Mouse (Mus musculus): ENCODE data around the gene Cyp1a2.

The Cyp1a2 gene

GRCm38 (mm10) chr9:57671500-57671899 is 12.0 kb downstream of the Cyp1a2 start:
- in situ Hi-C loops (cut with MboI): no loop called here

DNA sequence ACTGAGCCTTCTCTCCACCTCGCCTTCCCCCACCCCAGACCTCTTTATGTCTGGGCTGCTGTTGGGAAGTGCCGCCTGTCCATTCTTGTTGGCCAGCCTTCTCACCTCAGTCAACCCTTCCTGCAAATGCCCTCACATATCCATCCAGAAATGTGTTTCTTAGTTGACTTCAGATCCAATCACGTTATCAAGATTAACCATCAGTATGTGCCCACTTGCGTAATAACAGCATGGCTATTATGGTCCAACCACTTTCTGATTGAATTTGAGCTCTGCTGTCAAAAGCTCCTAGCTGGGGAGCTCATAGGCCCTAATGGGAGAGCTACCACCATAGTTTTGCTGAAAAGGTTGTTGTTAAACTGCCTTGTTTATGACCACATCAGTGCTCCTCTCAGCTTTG is 12.5 kb downstream of the Cyp1a2 start:
- in situ Hi-C loops (cut with MboI): no loop called here

DNA sequence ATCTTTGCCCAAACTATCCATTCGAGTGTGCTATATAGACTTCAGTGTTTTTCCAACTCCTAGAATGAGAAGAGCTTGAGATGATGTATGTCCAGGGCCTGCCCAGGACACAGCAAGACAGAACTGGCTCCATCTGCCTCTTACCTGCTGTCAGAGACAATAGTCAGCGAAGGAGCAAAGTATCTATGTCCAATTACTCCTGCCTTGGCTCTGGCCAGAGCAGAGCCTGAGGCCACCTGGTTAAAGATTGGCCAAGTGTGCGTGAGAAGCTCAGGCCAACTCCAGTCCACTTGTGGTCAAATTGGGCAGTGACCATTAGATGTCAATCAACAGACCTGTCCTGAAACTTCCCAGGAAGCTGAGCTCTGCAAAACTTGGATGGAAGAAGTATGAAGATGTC is 13.9 kb downstream of the Cyp1a2 start:
- in situ Hi-C loops (cut with MboI): no loop called here

GRCm38 (mm10) chr9:57668277-57668676 is 15.2 kb downstream of the Cyp1a2 start:
- in situ Hi-C loops (cut with MboI): no loop called here

DNA sequence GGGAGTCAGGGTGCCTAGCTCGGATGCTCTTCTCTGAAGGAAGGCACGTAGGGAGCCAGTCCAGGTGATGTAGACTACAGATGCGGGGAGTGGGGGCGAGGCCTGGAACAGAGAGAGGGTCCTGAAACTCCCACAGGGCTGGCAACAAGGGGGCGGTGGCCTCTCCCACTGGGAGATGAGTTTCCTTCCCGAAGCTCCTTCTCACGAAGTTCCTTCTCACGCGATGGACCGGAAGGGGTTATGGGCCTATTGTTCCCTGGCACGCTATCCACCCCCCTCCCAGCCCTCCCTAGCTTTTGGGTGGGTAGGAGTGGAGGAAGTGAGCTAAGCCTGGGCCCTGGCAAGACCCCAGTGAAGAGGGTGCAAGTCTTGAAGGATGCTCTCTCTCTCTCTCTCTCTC is 15.7 kb downstream of the Cyp1a2 start:
- in situ Hi-C loops (cut with MboI): no loop called here

DNA sequence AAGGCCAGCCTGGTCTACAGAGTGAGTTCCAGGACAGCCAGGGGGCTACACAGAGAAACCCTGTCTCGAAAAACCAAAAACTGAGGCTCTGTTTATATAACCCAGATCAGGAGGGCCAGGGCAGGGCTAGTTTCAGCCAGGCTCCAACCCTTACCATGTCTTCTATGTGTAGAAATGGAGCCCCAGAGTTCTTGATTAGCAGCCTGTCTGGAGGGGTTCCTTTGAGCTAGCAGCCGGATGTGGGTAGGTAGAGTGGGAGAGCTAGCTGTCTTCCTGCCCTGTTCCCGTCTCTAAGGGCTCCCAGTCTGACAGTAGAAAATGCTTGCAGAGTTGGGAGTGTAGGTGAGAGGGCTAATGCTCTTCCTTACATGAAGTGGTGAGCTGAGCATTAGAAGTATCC is 16.4 kb downstream of the Cyp1a2 start:
- in situ Hi-C loops (cut with MboI): no loop called here

GRCm38 (mm10) chr9:57666536-57666935 is 17.0 kb downstream of the Cyp1a2 start:
- in situ Hi-C loops (cut with MboI): no loop called here

GRCm38 (mm10) chr9:57664616-57665015 is 18.9 kb downstream of the Cyp1a2 start:
- in situ Hi-C loops (cut with MboI): no loop called here

DNA sequence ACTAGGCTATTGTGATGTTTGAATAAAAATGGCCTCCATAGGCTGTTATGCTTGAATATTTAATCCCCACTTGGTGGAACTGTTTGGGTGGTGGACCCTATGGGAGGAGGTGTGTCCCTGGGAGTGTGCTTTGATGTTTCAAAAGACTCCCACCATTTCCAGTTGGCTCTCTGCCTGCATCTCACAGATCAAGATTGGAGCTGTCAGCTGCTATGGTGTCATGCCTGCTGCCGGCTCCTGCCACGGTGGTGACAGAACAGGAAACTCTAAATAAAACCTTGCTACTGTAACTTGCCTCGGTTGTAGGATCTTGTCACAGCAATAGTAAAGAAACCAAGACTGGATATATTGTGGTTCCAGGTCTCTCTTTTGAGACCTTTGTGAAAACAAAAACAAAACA is 22.0 kb downstream of the Cyp1a2 start:
- in situ Hi-C loops (cut with MboI): no loop called here

DNA sequence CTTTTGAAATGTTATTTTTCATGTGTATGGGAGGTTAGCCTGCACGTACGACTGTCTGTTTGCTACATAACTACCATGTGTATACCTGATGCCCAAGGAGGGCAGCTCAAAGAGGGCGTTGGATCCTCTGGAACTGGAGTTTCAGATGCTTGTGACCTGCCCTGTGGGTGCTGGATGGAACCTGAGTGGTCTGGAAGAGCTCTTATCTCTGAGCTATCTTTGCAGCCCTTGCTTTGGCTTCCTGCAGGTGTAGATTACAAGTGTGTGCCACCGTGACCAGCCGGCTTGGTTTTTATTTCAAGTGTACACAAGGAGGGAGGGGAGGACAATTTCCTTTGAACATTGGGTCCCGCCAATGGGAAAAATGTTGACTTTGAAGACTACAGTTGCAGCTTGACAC is 23.0 kb downstream of the Cyp1a2 start:
- in situ Hi-C loops (cut with MboI): no loop called here

GRCm38 (mm10) chr9:57659774-57660173 is 23.7 kb downstream of the Cyp1a2 start:
- in situ Hi-C loops (cut with MboI): loop anchor here (10.0 kb wide), 1 partner anchor 135 kb away; the partner anchor contains the start of gene Cox5a

- in situ Hi-C loops (cut with MboI): loop anchor here (10.0 kb wide), 1 partner anchor 134 kb away; the partner anchor contains the start of gene Cox5a
Observed at GRCm38 (mm10) chr9:57658970-57659369, 24.5 kb downstream of the Cyp1a2 start.

- in situ Hi-C loops (cut with MboI): loop anchor here (10.0 kb wide), 1 partner anchor 133 kb away; the partner anchor contains the start of gene Cox5a
Observed at GRCm38 (mm10) chr9:57657843-57658242, 25.7 kb downstream of the Cyp1a2 start.

- in situ Hi-C loops (cut with MboI): loop anchor here (10.0 kb wide), 1 partner anchor 132 kb away; the partner anchor contains the start of gene Cox5a
Observed at GRCm38 (mm10) chr9:57656631-57657350, 26.7 kb downstream of the Cyp1a2 start.

DNA sequence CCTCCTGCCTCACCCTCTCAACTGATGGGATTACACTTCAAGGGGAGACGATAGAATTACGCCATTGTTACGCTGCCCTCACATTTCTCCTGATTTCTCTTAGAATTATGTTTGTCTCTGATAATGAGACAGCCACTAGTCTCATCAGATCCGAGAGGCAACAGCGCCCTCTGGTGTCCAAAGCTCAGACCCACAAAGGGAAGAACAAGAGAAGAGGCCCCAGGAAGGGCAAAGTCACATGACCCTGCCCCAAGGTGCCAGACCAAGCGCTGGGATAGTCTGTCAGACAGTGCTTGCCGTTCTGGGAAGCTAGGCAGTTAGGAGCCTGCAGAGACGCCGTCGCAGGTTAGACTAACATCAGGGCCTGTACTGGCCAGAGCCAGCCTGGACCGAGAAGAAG is 27.8 kb downstream of the Cyp1a2 start:
- in situ Hi-C loops (cut with MboI): loop anchor here (10.0 kb wide), 1 partner anchor 131 kb away; the partner anchor contains the start of gene Cox5a

- in situ Hi-C loops (cut with MboI): loop anchor here (10.0 kb wide), 1 partner anchor 130 kb away; the partner anchor contains the start of gene Cox5a
Observed at GRCm38 (mm10) chr9:57654966-57655365, 28.5 kb downstream of the Cyp1a2 start.

- in situ Hi-C loops (cut with MboI): loop anchor here (10.0 kb wide), 1 partner anchor 128 kb away; the partner anchor contains the start of gene Cox5a
Observed at GRCm38 (mm10) chr9:57653283-57653682, 30.2 kb downstream of the Cyp1a2 start, which contains the start of gene Csk. Gene Csk (minus strand): TSS chr9:57653631.

GRCm38 (mm10) chr9:57652855-57653254 is 30.6 kb downstream of the Cyp1a2 start:
- in situ Hi-C loops (cut with MboI): loop anchor here (10.0 kb wide), 1 partner anchor 128 kb away; the partner anchor contains the start of gene Cox5a

- in situ Hi-C loops (cut with MboI): loop anchor here (10.0 kb wide), 1 partner anchor 128 kb away; the partner anchor contains the start of gene Cox5a
Observed at GRCm38 (mm10) chr9:57652351-57652750, 31.2 kb downstream of the Cyp1a2 start.

GRCm38 (mm10) chr9:57650786-57651311 is 32.7 kb downstream of the Cyp1a2 start:
- in situ Hi-C loops (cut with MboI): loop anchor here (10.0 kb wide), 1 partner anchor 126 kb away; the partner anchor contains the start of gene Cox5a

DNA sequence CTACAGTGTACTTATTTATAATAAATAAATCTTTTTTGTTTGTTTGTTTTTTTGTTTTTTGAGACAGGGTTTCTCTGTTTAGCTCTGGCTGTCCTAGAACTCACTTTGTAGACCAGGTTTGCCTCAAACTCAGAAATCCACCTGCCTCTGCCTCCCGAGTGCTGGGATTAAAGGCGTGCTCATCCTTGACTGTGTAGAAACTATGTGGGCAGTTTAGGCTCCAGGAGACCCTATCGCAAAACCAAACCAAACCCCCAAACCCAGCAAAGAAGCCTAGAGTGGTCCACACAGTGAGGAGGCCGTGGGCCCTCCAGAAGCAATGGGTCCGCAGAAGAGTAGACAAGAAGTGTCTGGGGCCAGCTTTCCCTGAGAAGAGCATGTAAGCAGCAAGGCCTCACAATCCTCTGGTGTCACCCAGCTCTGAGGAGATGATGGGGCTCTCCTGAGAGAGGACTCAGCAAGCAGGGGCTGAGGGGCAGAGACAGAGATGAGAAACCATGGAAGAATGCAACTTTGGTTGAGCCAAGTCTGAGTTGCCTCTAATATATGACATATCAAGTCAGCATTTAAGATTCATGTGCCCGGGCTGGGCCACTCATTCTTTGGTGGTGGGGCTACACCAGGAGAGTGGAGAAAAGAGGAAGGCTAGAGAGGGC is 33.2 kb downstream of the Cyp1a2 start:
- in situ Hi-C loops (cut with MboI): loop anchor here (10.0 kb wide), 1 partner anchor 125 kb away; the partner anchor contains the start of gene Cox5a

Measured in mature B cell (primary cell).